Mouse (Mus musculus) liver, postnatal 0 days (tissue): ENCODE measurements around the gene E2f4.

Source experiments
- CTCF ChIP-seq: sonication (generic); IDR thresholded peaks from 2 replicates; pipeline ENCODE4 v1.5.1; 2016; ENCODE audit warnings: antibody characterized with exemption, low read depth
- EP300 ChIP-seq: IDR thresholded peaks from 2 replicates; pipeline ENCODE4 v1.6.1; 2016; ENCODE audit warnings: antibody characterized with exemption, low read depth, mild to moderate bottlenecking

DNA sequence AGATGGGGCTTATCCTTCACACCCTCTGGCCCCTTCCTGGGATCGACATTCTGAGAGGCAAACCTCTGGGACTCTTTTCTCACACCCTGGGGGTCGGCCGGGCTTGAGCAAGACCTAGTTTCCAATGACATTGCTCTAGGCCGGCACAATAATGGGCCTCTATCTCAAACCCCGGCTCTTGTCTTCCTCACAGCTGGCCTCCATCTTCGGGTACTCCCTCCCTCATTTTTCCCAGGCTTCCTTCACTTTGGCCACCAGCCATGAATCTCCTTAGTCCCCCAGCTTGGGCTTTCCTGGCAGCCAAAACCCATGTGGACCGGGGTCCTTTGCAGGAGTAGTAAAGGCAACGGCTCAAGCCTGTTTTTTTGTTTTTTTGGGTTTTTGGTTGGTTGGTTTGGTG, 43.9 kb downstream of the E2f4 start:
- TF ChIP-seq EP300 (no peak), CTCF (no peak)
